ENCODE assay signal across 8 mouse cellular contexts in the genomic region with DNA sequence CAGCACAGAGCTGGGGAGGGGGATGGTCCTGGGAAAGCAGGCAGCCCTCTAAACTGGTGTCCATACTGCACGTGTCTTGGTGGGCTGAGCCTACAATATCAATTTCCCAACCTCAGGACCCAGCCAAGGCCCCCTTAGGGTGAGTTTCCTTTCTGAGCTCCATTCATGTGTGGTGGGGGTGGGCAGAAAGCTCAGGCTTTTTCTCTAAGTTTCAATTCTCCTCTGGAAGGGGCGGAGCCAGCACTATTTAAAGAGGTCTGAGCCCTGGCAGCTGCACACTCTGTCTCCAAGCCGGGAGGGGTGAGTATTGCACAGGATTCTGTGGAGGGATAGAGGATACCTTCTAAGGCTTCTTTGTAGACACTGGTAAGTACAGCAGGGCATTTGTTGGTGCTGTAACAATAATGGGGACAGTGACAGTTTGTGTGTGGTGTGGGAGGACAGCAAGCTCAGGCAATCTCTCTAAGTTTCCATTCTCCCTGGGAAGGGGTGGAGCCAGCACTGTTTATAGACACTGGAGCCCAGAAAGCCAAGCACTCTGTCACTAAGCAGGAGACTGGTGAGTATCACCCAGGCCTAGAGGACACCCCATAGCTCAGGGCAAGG. TPM values are rescaled to one million over a fixed set of nuclear protein-coding genes. Genes with fewer than 3 reads are reported as not detected.
A peak's percentile ranks its signal among the peaks of the same experiment; 100 is the strongest.
DNase-seq lines count a peak whose midpoint lies in the region; ATAC-seq and TF ChIP-seq lines count a peak whose summit lies in the region.

No protein-coding gene starts in this region.

- 0 out of 2 replicates have a peak, but pooled peaks have one; percentile 15 for TF ChIP-seq POLR2A in limb, embryonic 14.5 days (IDR thresholded peaks at IDR 0.05; ENCODE audit: borderline replicate concordance, extremely low read depth, insufficient read depth, insufficient read length)
- TF ChIP-seq POLR2A in small intestine, adult 2 months (IDR thresholded peaks at IDR 0.05; ENCODE audit: low read depth, low read length), result peak; percentile 43; the same call in 1 of the 2 replicates

- H3K4me1 ChIP-seq in forebrain, embryonic 10.5 days, result peaks cover 30% of the 10 kb centered on the region
- peaks cover 39% of the 10 kb centered on the region for H3K4me1 ChIP-seq in heart, embryonic 13.5 days
- peaks cover 29% of the 10 kb centered on the region for H3K4me1 ChIP-seq in kidney, embryonic 15.5 days
- peaks cover 19% of the 10 kb centered on the region for H3K4me1 ChIP-seq in limb, embryonic 14.5 days (ENCODE audit: control insufficient read depth, insufficient read depth, low read length)
- peaks cover 28% of the 10 kb centered on the region for H3K4me1 ChIP-seq in midbrain, embryonic 13.5 days (replicated peaks)
- peaks cover 30% of the 10 kb centered on the region; the same call in 1 of the 2 replicates for H3K4me1 ChIP-seq in small intestine, adult 2 months (ENCODE audit: control insufficient read depth, insufficient read depth, insufficient read length, low read length)

- no peaks in the 10 kb centered on the region for H3K36me3 ChIP-seq in forebrain, embryonic 10.5 days (replicated peaks)
- no peaks in the 10 kb centered on the region for H3K36me3 ChIP-seq in heart, embryonic 13.5 days
- no peaks in the 10 kb centered on the region for H3K36me3 ChIP-seq in kidney, embryonic 15.5 days
- H3K36me3 ChIP-seq in limb, embryonic 14.5 days (ENCODE audit: control insufficient read depth, insufficient read depth, low read length), result no peaks in the 10 kb centered on the region
- H3K36me3 ChIP-seq in midbrain, embryonic 13.5 days, result no peaks in the 10 kb centered on the region
- H3K36me3 ChIP-seq in small intestine, adult 2 months (ENCODE audit: control insufficient read depth, insufficient read depth, low read length), result peaks cover 6% of the 10 kb centered on the region

- H3K9ac ChIP-seq in heart, embryonic 13.5 days, result peak overlapping the region; percentile 70
- H3K9ac ChIP-seq in kidney, embryonic 15.5 days, result no peak overlapping the region
- H3K9ac ChIP-seq in limb, embryonic 14.5 days (ENCODE audit: low read depth, low read length, severe bottlenecking), result no peak overlapping the region
- peak overlapping the region; percentile 48; the same call in 1 of the 2 replicates for H3K9ac ChIP-seq in midbrain, embryonic 13.5 days (replicated peaks)

- H3K4me2 ChIP-seq in heart, embryonic 13.5 days, result peak overlapping the region; percentile 70
- peak overlapping the region; percentile 42 for H3K4me2 ChIP-seq in kidney, embryonic 15.5 days
- H3K4me2 ChIP-seq in limb, embryonic 14.5 days (replicated peaks; ENCODE audit: low read depth, low read length, severe bottlenecking), result peak overlapping the region; percentile 31
- H3K4me2 ChIP-seq in midbrain, embryonic 13.5 days (replicated peaks), result peak overlapping the region; percentile 11; the same call in 1 of the 2 replicates

- ATAC-seq in heart, embryonic 13.5 days (ENCODE audit: extremely low read depth, insufficient number of reproducible peaks, low FRiP score, low TSS enrichment), result peak; percentile 54; the same call in 1 of the 2 replicates
- peak; percentile 87 for ATAC-seq in kidney, embryonic 15.5 days (replicated peaks; ENCODE audit: low FRiP score)
- ATAC-seq in limb, embryonic 14.5 days (ENCODE audit: low FRiP score, low read depth), result peak; percentile 85
- peak; percentile 88 for ATAC-seq in midbrain, embryonic 13.5 days

- no peaks in the 10 kb centered on the region for H3K27me3 ChIP-seq in forebrain, embryonic 10.5 days (ENCODE audit: poor library complexity, severe bottlenecking)
- no peaks in the 10 kb centered on the region for H3K27me3 ChIP-seq in heart, embryonic 13.5 days (replicated peaks)
- H3K27me3 ChIP-seq in kidney, embryonic 15.5 days, result no peaks in the 10 kb centered on the region
- no peaks in the 10 kb centered on the region for H3K27me3 ChIP-seq in limb, embryonic 14.5 days (ENCODE audit: control insufficient read depth, insufficient read depth, low read length)
- no peaks in the 10 kb centered on the region for H3K27me3 ChIP-seq in midbrain, embryonic 13.5 days
- H3K27me3 ChIP-seq in small intestine, adult 2 months (ENCODE audit: control insufficient read depth, insufficient read depth, low read length), result no peaks in the 10 kb centered on the region

- peak; percentile 11 for DNase-seq in cerebellum, adult 9-10 months
- no peak for DNase-seq in cerebellum, adult 11 months
- peak; percentile 58 for DNase-seq in forebrain, embryonic 10.5 days (ENCODE audit: extremely low spot score, low spot score)
- DNase-seq in limb, embryonic 14.5 days (ENCODE audit: low spot score), result peak; percentile 71

- no peak for TF ChIP-seq CTCF in small intestine, adult 2 months (IDR thresholded peaks at IDR 0.05; ENCODE audit: extremely low read depth, insufficient read length, insufficient replicate concordance, low read depth, low read length)

- WGBS in forebrain, embryonic 10.5 days, result 9% methylated on average over 3 of the region's 3 CpGs
- 7% methylated on average over 3 of the region's 3 CpGs for WGBS in heart, embryonic 13.5 days
- WGBS in kidney, embryonic 15.5 days, result 6% methylated on average over 3 of the region's 3 CpGs
- WGBS in limb, embryonic 14.5 days, result 7% methylated on average over 3 of the region's 3 CpGs
- whole genome bisulfite sequencing in midbrain, embryonic 13.5 days, result 3% methylated on average over 3 of the region's 3 CpGs
- WGBS in small intestine, adult 2 months, result 14% methylated on average over 3 of the region's 3 CpGs

- peak overlapping the region; percentile 83 for H3K27ac ChIP-seq in forebrain, embryonic 10.5 days
- H3K27ac ChIP-seq in heart, embryonic 13.5 days (replicated peaks), result peak overlapping the region; percentile 94
- peak overlapping the region; percentile 85 for H3K27ac ChIP-seq in kidney, embryonic 15.5 days
- H3K27ac ChIP-seq in limb, embryonic 14.5 days (replicated peaks; ENCODE audit: low read depth, low read length), result peak overlapping the region; percentile 70; the same call in 1 of the 2 replicates
- peak overlapping the region; percentile 54; the same call in 1 of the 2 replicates for H3K27ac ChIP-seq in midbrain, embryonic 13.5 days
- H3K27ac ChIP-seq in small intestine, adult 2 months (ENCODE audit: insufficient read depth, low read depth, low read length), result peak overlapping the region; percentile 94

- H3K9me3 ChIP-seq in forebrain, embryonic 10.5 days, result no peaks in the 10 kb centered on the region
- H3K9me3 ChIP-seq in heart, embryonic 13.5 days, result no peaks in the 10 kb centered on the region
- no peaks in the 10 kb centered on the region for H3K9me3 ChIP-seq in kidney, embryonic 15.5 days (replicated peaks)
- no peaks in the 10 kb centered on the region for H3K9me3 ChIP-seq in limb, embryonic 14.5 days (ENCODE audit: control insufficient read depth, low read length)
- no peaks in the 10 kb centered on the region for H3K9me3 ChIP-seq in midbrain, embryonic 13.5 days

- H3K4me3 ChIP-seq in forebrain, embryonic 10.5 days, result peak overlapping the region; percentile 27
- peak overlapping the region; percentile 44 for H3K4me3 ChIP-seq in heart, embryonic 13.5 days
- H3K4me3 ChIP-seq in kidney, embryonic 15.5 days (replicated peaks), result 0 out of 2 replicates have a peak overlapping the region, but pooled peaks have one; percentile 9
- no peak overlapping the region for H3K4me3 ChIP-seq in limb, embryonic 14.5 days (replicated peaks; ENCODE audit: low read length)
- no peak overlapping the region for H3K4me3 ChIP-seq in midbrain, embryonic 13.5 days (replicated peaks)
- peak overlapping the region; percentile 43 for H3K4me3 ChIP-seq in small intestine, adult 2 months (ENCODE audit: low read depth, low read length)

RNA-seq across cellular contexts. Expression of a gene that starts 21.3 kb away (rescaled TPM):
- polyA plus RNA-seq in forebrain, embryonic 10.5 days (2016; fragmentation: Nextera tagmentation; extraction: Ambion mirVana), result not detected in 2 replicates
- polyA plus RNA-seq in heart, embryonic 13.5 days (2015; fragmentation: Nextera tagmentation; extraction: Ambion mirVana), result not detected in 2 replicates
- polyA plus RNA-seq in kidney, embryonic 15.5 days (2015; fragmentation: Nextera tagmentation; extraction: Ambion mirVana), result 0.23 TPM in 1 of 2 replicates, not detected in the other
- polyA plus RNA-seq in limb, embryonic 14.5 days (2012; rRNA removed), result not detected in 2 replicates
- 0.29 TPM in 1 of 2 replicates, not detected in the other for polyA plus RNA-seq in limb, embryonic 14.5 days (2014; fragmentation: Nextera tagmentation; extraction: Ambion mirVana)
- not detected in 2 replicates for polyA plus RNA-seq in midbrain, embryonic 13.5 days (2015; fragmentation: Nextera tagmentation; extraction: Ambion mirVana)
- 64.5 and 78.2 TPM in 2 replicates for polyA plus RNA-seq in small intestine, adult 2 months (2012; rRNA removed)

Comparison
In these comparisons a context has a peak if more than half of its experiments do, and no peak if none do; other contexts are left out.
1. H3K4me3 ChIP-seq: peak in forebrain, embryonic 10.5 days (single experiment), heart, embryonic 13.5 days (single experiment), kidney, embryonic 15.5 days (single experiment) and small intestine, adult 2 months (single experiment); none in limb, embryonic 14.5 days (single experiment) and midbrain, embryonic 13.5 days (single experiment).
2. H3K4me2 ChIP-seq: peak in every context shown above with its lines; median percentile 70 in heart, embryonic 13.5 days; 42 in kidney, embryonic 15.5 days; 31 in limb, embryonic 14.5 days; 11 in midbrain, embryonic 13.5 days.
3. H3K9ac ChIP-seq: peak in heart, embryonic 13.5 days (single experiment) and midbrain, embryonic 13.5 days (single experiment); none in kidney, embryonic 15.5 days (single experiment) and limb, embryonic 14.5 days (single experiment).
4. RNA of a gene that starts 21.3 kb away (polyA plus RNA-seq): 64.5 to 78.2 TPM in small intestine, adult 2 months; 0.29 TPM in limb, embryonic 14.5 days, not detected in midbrain, embryonic 13.5 days, not detected in forebrain, embryonic 10.5 days, not detected in heart, embryonic 13.5 days and 0.23 TPM in kidney, embryonic 15.5 days; every median in the first group is over 10 times any median in the second.
5. Peak in every context shown above with its lines, with median percentiles within 50 percentile points of each other: H3K27ac ChIP-seq and ATAC-seq.